Mouse (Mus musculus): ENCODE measurements around the gene Ifna2. TPM values are rescaled to one million over a fixed set of nuclear protein-coding genes. Genes with fewer than 3 reads are reported as not detected.

Gene Ifna2
- total RNA-seq (2021): not detected
- long read RNA-seq, experiment 1: 0 reads
- long read RNA-seq, experiment 2: 0 reads

DNA sequence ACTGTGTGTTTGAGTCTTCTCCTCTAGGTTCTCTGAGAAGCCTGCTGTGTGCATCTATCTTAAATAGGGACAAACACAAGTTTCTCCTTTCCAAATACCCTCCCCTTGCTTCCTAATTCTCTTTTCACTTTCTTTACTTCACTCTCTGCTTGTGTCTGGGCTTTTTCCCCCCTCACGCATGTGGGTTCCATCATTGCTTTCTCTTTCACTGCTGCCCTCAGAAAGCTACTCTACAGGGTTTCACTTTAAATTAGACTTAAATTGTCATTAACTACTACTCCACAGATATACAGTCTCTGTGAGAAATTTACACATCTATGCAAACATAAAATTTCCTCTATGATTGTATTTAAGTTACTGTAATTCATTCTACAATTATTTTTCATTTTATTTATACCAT is at the start of gene Ifna2:
TSS of gene Ifna2 (minus strand) at position 101 of the 400 bp plus-strand sequence.
- no peak for DNase-seq
- intact Hi-C loops (cut with DNase I; ENCODE audit: low total_unique reads): no loop called here

DNA sequence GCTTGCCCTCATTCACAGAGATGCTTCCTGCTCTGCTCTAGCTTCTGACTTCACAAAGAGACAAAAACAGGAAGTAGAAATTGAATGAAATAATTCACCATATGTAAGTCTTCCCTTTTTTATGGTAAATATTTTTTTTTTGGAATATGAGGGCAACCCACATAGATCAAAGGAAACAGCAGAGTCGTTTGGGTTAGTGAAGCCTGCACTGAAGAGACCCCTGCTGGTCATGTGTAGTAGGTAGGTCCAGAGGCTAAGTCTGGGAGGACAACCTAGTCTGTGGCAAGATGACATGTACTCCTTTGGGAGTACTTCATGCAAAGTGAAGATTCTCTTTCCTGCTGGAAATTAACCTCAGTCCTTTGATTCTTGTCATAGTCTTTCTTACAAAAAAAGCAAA is 43.6 kb upstream of the Ifna2 start:
- intact Hi-C loops (cut with DNase I; ENCODE audit: low total_unique reads): loop anchor here (2.0 kb wide), 1 partner anchor 33 kb away; no protein-coding TSS in a partner anchor
- no peak for DNase-seq

DNA sequence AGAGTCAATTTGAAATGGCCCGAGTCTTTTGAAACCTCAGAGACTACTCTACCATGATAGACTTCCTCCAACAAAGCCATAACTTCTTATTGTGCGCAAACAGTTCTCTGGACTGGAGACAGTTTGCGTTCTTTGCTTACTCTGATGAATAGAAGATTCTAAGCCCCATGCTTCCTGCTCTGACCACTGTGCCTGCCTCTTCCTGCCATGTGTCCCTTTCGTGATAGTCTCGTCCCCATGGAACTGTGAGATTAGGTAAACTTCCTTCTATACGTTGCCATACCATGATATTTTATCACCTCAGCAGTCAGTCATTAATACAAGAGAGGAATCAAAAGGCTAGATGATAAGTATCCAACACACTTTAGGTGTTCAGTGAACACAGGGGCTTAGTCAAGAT is 43.0 kb upstream of the Ifna2 start:
- intact Hi-C loops (cut with DNase I; ENCODE audit: low total_unique reads): loop anchor here (2.0 kb wide), 1 partner anchor 32 kb away; no protein-coding TSS in a partner anchor

DNA sequence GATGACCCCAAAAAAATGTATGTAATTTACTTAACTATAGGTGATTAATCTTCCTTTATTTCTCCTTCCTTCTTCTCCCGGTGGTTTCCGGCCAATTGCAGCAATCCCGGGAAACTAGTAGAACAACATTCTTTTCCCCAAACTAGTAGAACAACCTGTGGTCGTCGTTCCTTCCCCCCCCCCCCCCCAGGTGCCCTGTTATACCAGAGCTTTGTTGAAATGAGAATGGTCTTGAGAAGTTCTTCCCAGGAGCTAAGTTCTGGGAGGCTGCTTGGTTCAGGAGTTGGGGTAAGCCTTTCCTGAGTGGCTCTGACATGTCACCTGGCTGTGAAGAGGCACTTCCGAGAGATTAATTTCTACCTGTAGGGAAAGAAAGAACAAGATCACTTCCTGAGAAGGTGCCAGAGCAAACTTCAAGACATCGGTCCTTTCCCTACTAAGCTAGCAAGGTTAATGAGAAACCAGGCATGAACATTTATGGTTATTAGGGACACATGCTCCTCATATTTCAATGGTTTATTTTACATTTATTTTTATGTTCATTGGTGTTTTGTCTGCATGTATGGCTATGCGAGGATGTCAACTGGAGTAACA is 39.9 kb upstream of the Ifna2 start:
- no peak for DNase-seq
- intact Hi-C loops (cut with DNase I; ENCODE audit: low total_unique reads): no loop called here

More for the DNA sequence above, 43.0 kb upstream of the Ifna2 start:
- no peak for DNase-seq

DNA sequence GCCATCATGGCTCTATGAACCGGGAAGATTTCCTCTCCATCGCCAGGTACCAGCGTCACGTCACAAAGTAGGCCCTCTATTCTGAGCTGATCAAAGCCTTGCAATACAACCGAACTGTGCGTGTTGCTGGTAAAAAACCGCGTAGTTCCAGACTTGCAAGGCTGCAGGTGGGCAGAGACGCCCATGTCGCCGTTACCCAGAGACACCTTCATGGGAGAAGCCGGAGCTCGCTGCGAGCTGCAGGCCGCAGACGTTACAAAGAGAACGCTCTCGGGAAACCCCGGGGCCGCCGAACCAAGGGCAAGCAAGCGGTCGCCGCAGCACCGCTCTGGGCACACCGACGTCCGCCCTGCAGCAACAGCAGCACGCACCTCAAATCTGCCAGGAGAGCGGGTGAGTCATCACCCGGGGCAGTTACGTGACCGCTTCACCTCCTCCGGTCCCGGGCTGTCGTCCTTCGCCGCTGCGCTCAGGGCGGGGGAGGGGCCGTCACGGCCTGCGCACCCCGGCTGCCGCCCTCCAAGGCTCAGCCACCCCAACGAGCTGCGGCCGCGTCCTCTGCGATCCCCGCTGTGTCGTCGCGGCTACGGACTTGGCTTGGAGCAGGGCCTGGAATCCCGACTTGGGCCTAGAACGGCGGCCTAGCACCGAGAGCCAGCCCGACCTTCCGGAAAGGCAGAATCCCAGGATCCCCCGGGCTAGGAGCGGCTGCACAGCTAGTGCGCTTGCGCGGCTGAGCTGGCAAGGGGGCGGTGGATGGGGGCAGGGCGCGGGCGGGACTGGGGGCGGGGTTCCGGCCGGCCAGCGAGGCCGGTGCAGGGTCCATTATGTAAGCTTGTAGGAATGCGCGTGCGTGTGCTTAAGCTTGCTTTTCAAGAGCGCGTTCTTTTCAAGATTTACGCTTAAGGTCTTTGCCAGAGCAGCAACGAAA is 38.3 kb upstream of the Ifna2 start, which contains the start of the genes Gm26566 and Klhl9:
TSS of gene Gm26566 (plus strand) at position 15 of the 931 bp plus-strand sequence.
TSS of gene Klhl9 (minus strand) at position 675 of the 931 bp plus-strand sequence.
- DNase-seq: peak; percentile 95
- intact Hi-C loops (cut with DNase I; ENCODE audit: low total_unique reads): no loop called here

DNA sequence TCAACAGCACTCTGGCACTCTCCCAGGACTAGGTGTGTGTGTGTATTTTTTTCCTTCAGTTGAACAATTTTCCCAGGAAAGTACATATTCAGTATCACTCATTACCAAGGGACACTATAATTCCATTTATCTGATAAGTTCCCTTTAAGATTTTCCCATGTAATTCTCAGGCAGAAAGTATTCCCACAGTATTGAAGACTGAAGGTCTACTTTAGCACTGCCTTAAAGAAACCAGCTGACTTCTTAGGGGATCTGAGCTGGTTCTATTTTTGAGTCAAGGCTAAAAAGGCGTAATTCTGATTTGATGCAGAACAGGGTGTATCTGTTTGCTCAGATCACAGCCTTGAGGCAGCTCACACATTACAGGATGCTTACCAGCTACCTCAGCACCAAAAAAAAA is 35.0 kb upstream of the Ifna2 start:
- intact Hi-C loops (cut with DNase I; ENCODE audit: low total_unique reads): no loop called here
- no peak for DNase-seq

DNA sequence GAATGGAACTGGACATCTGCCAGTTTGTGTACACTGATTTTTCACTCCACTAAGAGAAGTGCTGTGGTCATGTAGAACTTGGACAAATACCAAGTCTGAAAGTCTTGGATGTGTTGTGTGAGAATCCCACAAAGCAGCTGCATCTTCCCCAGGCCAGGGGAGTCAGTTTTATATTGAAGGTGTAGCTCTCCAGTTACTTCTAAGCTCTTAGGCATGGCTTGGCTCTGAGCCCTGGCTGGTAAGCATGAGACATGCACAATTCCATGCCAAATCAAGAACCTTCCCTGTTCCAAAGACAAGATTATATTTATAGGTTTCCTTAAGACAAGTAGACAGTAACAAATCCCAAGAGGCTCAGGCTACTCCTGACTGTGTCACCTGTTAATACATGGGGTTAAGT is 31.3 kb upstream of the Ifna2 start:
- peak; percentile 61 for DNase-seq
- intact Hi-C loops (cut with DNase I; ENCODE audit: low total_unique reads): no loop called here

DNA sequence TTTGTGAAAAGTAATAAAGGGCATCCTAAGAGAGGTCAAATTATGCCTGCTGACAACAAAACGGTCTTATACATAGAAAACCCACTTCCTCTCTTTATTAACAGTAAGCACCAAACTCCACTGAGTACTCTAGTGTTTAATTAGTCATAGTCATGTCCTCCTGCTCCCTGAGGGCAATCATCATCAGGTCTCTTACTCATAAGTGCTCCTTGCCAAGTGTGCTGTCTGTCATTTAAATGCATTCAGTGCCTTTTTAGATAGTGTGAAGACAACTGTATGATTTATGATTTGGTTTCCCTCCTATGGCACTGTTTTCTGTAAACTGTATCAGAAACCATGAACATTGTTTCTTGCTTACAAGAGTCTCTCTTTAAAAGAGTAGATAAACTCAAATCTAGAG is 30.6 kb upstream of the Ifna2 start:
- DNase-seq: no peak
- intact Hi-C loops (cut with DNase I; ENCODE audit: low total_unique reads): no loop called here

DNA sequence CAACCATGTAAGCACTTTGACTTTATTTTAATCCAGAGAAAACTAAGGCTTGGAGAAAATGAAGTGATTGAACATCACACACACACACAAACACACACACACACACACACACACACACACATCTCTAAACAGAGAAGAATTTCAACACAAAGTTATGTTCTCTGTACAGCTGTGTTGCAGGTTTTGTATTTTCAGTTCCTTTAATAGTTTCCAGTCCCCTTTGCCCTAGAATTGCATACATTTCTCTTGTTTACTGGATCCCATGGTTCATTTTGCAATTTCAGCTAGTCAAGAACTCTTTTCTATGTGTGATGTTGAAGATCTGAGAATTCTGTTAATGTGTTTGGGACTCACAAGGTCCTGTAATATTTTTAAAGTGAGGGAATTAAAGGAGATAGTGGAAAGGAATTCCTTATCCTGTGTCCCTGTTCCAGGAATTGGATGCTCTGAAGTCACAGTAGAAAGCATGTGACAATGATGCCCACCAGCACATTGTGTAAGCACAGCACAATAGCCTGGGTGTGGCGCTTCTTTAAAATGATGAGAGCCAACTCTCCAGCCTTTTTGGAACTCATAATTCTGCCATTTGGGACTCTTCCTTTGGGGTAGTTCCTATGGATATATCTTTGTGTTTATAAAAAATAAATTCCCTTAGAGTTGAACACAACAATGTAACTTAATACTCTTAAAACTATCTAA is 23.6 kb upstream of the Ifna2 start:
- no peak for DNase-seq
- intact Hi-C loops (cut with DNase I; ENCODE audit: low total_unique reads): no loop called here

DNA sequence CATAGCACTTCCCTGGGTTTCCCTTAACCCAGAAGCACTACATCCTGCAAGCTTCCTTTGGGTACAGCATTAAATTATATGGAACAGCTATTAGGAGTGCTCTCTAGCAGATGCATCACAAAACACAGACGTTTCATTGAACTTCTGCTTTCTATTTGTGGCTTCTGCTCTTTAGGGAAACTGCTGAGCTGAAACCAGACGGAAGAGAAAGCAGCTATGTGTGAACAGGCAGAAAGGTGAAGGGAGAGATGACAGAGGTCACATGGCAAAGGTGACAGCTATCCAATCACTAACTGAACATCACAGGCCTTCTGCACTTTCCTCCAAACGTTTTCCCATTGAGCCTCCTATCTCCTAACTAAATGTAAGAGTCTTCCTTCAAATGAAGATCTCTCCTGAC is 22.2 kb upstream of the Ifna2 start:
- DNase-seq: no peak
- intact Hi-C loops (cut with DNase I; ENCODE audit: low total_unique reads): no loop called here

DNA sequence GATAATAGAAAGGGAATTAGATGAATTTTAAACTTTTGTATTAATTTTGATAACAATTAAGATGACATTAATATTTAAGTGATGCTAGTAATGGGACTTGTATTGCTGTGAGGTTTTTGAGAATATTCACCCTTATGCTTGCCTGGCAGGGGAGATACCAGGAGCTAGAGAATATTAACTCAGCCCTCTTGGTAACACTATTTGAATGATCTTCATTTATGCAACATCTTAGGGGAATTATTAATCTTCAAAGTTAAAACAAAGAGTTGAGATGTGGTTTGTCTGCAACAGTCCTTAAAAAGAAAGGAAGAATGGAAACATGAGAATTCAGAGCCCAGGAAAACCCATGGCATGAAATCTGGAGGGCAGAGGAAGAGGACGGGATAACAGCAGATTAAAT is 15.6 kb upstream of the Ifna2 start:
- no peak for DNase-seq
- intact Hi-C loops (cut with DNase I; ENCODE audit: low total_unique reads): loop anchor here (5.0 kb wide), 1 partner anchor 43 kb away; no protein-coding TSS in a partner anchor

DNA sequence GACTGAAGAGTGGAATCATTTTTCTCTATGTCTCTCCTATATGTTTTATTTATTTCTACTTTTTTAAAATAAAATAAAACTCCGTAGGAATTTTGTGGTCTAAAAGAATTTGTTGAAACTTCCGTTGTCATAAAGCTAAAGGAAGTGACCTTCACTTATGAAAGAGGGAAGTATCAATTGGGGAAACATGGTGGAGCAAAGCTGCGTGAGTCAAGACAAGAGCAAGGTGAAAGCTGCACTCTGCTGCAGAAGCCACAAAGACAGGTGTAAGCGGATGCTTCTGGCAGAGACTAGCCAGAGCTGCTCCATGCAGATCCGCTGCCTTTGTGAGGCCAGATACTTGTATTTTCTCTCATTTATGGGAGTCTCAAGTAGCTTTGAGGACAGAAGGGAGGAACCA is 15.1 kb upstream of the Ifna2 start:
- no peak for DNase-seq
- intact Hi-C loops (cut with DNase I; ENCODE audit: low total_unique reads): loop anchor here (5.0 kb wide), 1 partner anchor 44 kb away; no protein-coding TSS in a partner anchor

DNA sequence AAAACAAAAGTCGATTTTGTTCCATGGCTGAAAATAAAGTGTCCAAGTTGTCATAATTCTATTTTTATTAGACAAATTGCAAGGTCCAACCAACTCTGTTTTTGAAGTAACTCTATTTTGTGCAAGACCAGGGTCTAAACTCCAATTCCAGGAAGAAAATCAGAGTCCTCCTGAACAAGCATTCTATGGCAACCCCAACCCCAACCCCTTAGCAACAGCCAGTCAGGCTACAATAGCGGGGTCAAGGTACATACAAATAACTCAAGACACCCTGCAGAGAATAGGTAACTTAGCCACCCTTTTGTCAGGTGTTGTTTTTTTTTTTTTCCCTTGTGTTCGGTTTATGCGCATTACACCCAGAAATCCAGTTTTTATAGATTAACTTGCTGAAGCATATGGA is 14.0 kb upstream of the Ifna2 start:
- no peak for DNase-seq
- intact Hi-C loops (cut with DNase I; ENCODE audit: low total_unique reads): loop anchor here (5.0 kb wide), 1 partner anchor 45 kb away; no protein-coding TSS in a partner anchor

DNA sequence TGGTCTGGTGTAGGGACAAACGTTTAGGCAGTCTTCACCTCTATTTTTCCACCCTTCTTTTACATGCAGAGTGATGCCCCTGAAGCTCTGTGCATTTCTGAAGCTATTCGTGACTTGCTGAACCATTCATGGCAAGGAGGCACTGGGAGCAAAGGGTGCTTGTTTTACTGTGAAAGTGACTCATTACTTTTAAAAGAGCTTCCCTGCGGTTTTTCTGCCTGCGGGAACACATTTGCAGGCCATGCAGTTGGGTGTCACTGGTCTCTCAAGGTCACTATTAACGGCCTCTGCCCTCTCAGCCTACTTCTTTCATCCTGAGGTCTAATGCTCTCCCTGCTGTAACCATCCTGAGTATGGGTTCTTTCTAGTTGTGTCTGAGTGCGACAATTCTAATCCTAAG is 13.4 kb upstream of the Ifna2 start:
- intact Hi-C loops (cut with DNase I; ENCODE audit: low total_unique reads): loop anchor here (5.0 kb wide), 1 partner anchor 45 kb away; no protein-coding TSS in a partner anchor
- DNase-seq: no peak

DNA sequence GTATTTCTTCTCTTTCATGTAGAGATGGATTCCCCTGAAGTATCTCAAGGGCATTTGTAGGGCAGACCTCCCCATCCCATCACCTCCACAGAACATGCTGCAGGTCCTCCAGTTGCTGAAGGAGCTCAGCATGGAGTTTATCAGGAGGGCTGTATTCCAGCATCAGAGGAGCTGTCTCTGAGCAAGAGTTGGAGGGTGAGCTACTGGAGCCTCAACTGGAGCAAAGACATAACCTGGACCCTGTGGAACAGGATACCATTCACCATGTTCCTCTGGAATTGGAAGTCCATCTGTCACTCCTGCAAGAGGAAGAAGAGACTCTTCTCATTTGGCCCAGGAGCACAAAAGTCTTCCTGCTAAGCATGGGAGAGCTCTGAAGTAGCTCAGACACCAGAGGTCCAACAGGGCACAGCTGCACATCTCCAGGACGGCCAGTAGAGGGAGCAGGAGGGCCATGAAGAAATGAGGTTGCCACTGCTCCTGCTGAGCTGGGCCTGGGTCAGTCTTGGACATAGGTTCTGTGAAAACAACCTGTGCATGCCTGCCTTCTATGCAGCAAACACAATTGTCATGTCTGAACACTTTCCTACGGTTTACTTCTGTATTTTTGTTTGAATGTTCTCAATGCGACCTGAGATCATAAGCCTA is 12.6 kb upstream of the Ifna2 start:
- DNase-seq: peak; percentile 66
- intact Hi-C loops (cut with DNase I; ENCODE audit: low total_unique reads): loop anchor here (5.0 kb wide), 1 partner anchor 46 kb away; no protein-coding TSS in a partner anchor

DNA sequence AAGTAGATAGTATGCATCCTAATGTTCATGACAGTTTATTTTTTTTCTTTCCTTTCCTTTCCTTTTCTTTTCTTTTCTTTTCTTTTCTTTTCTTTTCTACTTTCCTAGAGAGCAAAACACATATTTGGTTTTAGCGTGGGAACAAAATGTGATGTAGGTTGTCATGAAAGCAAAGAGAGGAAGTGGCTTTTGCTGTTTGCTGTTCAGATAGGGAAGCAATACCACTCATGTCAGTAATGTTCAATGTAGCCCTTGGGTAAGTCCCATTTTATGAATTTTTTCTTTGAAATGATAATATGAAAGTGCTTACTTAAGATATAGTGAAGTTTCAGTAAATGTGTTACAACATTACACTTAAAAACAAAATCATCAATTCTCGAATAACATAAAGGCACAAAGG is 9.7 kb upstream of the Ifna2 start:
- intact Hi-C loops (cut with DNase I; ENCODE audit: low total_unique reads): no loop called here
- DNase-seq: no peak

DNA sequence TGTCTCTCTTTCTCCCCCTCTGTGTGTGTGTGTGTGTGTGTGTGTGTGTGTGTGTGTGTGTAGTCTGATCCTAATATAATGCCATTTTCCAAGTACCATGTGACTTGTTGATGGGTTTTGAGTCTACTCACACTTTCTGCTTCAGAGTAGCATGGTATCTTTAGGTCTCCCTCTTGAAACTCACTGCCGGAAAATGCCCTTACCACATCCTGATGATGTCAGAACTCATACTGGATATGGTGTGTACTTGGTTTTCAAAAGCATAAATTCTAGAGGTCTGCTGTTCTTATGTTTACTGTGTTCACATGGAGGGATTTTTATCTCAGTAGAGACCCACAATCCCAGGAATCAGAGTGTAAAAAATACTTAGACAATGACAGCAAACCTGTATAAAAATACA is 8.8 kb upstream of the Ifna2 start:
- intact Hi-C loops (cut with DNase I; ENCODE audit: low total_unique reads): no loop called here
- DNase-seq: no peak

DNA sequence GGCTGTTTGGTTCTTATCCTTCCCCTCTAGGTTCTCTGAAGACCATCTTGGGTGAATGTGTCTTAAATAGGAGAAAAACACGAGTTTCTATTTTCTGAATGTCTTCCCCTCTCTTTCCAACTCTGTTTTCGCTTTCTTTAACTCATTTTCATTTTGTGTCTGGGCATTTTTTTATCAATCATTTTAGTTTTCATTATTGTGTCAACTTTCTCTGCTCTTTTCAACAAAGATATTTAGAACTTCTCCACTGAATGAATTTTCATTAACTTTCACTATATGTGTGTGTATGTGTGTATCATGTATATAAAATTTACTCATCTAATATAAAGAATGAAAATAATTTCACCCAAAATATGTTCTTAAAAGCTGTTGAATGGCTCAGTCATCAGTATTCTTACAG is 7.5 kb upstream of the Ifna2 start, which contains the start of gene Ifnab:
TSS of gene Ifnab (minus strand) at position 101 of the 400 bp plus-strand sequence.
- intact Hi-C loops (cut with DNase I; ENCODE audit: low total_unique reads): no loop called here
- DNase-seq: no peak

DNA sequence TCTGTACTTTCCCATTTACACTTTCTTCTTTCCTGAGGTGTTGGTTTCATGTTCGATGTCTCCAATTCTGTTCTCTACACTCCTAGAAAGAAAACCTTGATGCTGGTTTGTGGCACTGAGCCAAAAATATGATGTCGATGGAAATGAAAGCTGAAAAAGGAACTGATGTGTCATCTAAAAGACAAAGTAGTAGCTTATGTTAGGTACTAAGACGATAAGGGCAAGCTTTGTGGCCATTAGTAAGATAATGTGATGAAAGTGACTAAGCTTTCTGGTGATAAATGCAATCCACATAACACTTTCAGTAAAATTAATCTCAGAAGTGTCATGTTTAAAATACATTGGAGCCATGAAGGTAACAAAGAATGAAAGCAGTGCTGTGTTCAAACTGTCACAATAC is 2.4 kb downstream of the Ifna2 start:
- DNase-seq: no peak
- intact Hi-C loops (cut with DNase I; ENCODE audit: low total_unique reads): no loop called here
